Mouse (Mus musculus): ENCODE measurements around the gene Cope.

- TF ChIP-seq CTCF (IDR thresholded peaks at IDR 0.05; ENCODE audit: low read depth) (peak; percentile 85), EP300 (optimal IDR thresholded peaks at IDR 0.05) (no peak)
Measured at GRCm38 (mm10) chr8:70332070-70332877, 30.0 kb downstream of the Cope start.
